Mouse (Mus musculus) heart, adult 11 months (tissue): ENCODE data around the gene Il33.

Experiments used
- DNase-seq: peaks from one replicate; pipeline ENCODE4 v3.0.0; 2022

Il33 gene

GRCm38 (mm10) chr19:29940239-29940638 lies 15.3 kb downstream of the Il33 start:
- DNase-seq = peak; percentile 95

DNA sequence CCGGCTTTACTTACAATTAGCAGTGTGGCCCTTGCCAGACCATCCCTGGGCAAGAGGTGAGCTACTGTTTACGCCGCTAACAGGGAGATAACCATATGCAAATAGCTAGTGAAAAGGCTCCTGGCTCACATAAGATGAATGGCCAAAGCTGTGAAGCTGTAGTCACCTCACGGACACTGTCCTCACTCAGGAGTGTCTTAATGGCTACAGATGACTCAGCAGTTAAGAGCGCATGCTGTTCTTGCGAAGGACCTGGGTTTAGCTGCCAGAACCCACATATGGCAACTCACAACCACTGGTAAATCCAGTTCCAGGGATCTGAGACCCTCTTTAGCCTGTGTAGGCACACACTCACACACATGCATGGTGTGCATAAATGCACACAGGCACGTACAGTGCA lies 16.3 kb downstream of the Il33 start:
- DNase-seq = peak; percentile 91

DNA sequence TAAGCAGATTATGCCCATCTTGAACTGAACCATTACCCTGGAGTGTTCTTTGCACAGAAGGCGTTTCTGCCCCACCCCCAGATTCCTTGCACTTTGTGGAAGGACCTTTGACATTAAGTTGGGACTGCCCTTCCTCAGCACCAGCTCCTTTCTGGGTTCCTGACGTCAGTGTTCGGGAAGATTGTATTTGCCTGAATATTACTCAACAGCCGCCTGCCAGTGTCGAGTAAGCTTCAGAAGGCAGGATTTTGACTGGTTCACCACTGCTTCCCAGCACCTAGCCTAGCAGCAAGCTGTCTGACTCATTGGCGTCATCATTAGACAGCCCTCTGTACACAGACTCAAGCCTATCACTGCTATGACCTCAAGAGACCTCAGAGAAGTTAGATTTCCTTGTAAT lies 17.4 kb downstream of the Il33 start:
- peak; percentile 85 for DNase-seq

DNA sequence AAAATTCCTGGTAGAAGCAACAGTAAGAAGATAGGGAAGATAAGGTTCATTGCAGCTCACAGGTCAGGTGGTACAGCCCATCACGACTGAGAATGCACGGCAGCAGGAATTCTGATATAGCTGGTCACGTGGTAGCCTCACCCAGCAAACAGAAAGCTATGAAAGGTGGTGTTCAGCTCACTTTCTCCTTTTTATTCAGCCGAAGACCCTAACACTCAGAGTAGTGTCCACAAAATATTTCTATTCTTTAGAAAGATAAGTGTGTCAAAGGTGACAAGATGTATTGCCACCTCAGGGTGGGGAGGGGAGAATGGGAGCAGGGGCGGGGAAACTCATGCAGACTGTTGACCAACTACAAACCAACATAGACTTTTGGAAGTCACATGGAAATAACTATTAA lies 19.5 kb downstream of the Il33 start:
- DNase-seq = peak; percentile 64

DNA sequence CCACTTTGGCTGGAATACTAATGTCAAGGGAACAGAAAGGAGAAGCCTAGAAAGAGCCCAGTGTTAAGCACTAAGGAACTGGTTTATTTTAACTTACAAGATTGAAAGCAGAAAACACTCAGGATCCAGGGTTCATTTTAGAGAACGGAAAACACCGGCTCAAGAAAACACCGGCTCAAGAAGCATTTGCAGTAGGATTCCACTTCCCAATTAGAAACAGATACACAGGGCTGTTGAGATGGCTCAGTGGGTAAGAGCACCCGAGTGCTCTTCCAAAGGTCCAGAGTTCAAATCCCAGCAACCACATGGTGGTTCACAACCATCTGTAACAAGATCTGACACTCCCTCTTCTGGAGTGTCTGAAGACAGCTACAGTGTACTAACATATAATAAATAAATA lies 20.0 kb downstream of the Il33 start:
- DNase-seq = peak; percentile 27

DNA sequence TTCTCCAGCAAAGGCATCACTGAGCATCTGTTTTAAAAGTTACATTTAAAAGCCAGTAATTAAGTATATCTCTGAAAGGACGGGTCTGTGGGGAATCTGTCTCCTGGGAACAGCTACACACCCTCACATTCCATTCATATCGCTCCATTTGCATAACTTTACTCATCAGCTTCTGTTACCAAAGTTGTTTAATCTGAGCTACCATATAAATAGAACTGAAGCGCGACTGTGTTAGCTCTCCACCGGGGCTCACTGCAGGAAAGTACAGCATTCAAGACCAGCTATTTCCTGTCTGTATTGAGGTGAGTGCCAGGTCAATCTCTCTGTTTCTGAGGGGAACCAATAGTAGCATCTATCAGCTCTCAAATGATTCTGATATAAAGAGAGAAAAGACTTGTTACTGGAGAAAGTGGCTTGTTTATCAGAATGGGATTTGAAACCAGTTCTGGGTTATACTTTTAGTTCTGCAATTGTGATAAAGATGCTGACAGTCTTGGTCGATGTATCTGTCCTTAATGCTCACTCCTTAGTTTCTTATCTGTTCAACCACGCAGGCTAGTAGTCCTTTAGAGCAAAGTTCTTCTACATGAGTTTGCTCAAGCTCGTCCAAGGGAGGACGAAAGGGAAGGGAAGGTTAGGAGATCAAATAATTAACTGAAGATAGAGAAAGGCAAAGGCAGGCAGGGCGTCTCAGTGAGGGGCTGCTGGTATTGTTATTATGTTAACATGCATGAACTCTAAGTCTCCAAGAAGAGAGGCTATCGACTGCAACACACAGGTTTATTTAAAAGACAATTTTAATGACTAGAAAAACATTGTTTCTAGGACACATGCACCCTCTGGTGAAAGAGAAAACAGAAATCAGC lies 20.9 kb downstream of the Il33 start:
- DNase-seq = peak; percentile 35

DNA sequence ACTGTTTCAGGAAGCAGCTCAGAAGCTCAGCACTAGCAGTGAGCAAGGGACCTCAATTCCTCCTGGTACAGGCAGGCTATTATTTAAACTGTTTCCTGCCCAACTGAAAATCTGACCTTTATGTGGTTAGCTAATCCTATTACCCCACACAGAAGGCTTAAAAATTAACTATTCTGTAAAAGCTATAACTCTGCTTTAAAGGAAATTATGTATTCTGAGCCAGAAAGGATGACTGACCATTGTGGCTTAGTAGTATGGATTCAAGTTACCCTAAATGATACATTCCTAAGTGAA lies 21.5 kb downstream of the Il33 start:
- no peak for DNase-seq

DNA sequence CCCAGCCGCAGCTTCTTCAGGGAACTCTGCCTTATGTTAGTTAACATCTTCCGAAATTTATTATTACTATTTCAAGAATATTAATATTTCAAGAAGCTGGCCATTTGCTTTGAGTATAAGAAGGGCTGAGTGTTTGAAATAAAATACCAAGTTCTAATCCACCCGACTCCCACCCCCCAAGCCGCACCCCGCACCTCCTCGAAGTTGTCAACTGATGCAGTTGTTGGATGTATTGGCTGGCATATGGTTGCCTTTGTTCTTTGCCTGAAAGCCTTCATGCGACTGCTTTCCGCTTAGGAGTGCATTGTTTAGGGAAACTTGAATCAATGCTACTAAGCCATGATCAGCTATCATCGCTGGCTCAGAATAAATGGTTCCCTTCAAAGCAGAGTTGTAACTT lies 22.1 kb downstream of the Il33 start:
- peak; percentile 75 for DNase-seq

DNA sequence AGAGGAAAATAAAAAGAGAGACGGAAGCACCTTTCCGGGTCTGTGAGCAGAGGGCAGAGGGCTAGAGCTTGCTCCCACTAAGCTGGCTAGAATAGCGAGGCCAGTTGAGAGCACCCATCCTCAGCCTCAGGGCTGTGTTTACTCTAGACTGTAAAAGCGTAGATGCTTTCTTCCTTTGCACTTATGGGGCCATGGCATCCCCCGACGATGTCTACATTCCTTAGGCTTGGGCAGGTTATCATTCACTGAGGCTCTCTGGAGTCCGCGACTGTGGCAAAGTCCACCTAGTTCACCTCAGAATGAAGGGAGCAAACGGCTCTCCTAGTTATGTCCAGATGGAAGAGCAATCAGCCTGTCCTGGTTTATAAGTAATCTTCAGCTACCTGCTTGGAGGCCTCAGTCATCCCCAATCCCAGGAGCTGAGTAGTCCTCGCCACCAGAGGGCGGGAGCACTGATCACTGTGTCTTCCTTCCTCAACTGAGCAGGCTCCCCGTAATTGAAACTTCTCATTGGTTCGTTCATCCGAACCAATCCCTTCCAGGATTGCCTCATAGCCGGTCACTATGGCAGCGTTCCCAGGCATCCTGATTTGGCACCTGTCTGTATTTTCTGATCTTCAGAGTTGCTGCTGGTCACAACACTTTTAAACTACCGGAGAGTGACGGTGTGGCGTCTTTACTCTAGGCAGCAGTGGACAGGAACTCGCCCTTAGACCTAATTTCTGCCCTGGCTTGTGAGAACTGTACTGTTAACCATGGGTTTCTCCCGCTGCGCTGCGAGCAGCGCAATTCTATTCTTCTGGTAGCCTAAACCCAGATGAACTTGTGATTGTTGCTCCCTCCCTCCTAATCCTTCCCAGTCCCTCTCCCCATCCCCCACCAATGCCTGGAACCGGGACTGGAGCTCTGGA lies 23.2 kb downstream of the Il33 start:
- peak; percentile 99 for DNase-seq

DNA sequence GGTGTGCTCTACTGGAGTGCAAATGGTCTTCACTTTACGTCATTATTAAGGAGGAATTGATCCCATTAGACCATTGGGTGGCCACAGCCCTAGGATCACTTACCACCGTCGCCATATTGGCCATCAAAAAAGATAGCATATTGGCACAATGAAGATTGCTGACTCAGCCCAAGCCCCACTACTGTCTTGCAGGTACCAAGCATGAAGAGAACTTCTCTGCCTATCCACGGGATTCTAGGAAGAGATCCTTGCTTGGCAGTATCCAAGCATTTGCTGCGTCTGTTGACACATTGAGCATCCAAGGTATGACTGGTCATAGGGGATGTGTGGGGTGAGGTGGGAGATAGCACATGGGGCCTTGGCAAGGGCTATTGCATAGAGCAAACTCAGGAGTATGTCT lies 27.6 kb downstream of the Il33 start:
- DNase-seq = peak; percentile 76

DNA sequence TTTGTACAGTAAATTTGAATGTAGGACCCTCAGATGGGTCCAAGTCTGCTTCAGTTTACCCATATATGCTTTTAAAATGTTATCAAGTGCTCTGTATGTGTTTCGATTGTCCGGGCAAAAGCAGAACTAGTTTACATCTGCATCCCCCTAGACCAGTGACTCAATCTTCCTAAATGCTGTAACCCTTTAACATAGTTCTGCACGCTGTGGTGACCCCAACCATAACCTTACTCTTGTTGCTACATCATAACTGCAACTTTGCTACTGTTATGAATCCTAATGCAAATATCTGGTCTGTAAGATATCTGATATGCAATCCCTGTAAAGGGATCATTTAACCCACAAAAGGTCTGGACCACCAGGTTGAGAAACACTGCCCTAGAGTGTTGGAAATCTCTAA lies 28.9 kb downstream of the Il33 start:
- DNase-seq = no peak

DNA sequence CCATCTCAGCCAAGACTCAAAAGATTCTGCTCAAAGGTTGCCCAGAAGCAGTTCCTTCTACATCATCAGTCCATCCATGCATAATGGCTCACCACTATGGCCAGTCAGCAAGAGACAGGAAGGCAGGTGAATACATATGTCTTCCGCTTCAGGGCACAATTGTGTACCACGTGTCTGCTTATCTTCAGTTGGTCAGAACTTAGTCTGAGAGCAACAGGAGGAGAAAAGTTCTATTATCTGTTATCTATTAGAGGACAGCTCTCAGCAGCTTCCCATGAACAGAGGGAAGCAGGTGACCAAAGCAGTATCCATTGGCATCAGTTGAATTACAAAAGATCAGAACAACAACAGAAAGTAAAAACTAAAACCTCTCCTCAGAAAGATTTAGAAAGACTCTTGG lies 30.5 kb downstream of the Il33 start:
- DNase-seq = peak; percentile 16

DNA sequence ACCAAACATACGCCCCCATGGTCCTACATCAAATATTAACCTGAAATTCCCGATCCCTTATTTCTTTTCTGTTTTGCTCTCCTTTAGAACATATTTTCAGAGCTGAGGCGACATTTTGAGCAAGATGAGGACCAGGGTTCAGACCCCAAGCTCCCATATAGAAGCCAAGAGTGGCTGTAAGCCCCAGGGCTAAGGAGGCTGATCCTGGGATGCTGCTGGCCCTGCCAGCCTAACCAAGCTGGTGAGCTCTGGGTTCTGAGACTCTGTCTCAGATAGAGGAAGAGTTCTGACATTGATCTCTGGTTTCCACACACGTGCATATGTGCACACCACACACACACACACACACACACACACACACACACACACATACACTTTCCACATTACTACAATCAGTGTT lies 36.0 kb downstream of the Il33 start:
- peak; percentile 71 for DNase-seq

GRCm38 (mm10) chr19:29961842-29962241 lies 36.9 kb downstream of the Il33 start:
- DNase-seq = peak; percentile 89

DNA sequence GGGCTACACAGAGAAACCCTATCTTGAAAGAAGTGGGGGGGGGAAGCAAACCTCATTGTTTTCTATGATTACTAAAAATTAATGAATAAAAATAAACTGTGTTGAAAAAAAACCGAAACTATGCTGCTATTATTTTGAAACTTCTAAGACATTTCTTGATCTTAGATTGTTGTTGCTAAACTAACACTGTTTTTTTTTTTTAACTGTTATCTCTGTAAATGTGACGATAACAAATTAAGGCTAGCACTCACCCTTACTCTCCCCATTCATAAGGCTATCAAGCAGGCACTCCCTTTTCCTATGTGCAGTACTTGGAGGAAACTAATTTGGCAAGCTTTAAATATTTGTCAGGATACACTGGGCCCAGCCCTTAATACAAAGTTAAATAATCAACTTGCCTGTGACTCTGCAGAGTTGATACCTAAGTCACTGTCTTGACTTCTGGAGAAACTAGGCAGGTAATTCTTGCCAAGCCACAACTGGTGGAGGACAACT lies 38.7 kb downstream of the Il33 start:
- DNase-seq = peak; percentile 44

GRCm38 (mm10) chr19:29967960-29968359 lies 43.0 kb downstream of the Il33 start:
- peak; percentile 27 for DNase-seq

- peak; percentile 98 for DNase-seq
These were observed 48.5 kb downstream of the Il33 start for GRCm38 (mm10) chr19:29973396-29973795.

DNA sequence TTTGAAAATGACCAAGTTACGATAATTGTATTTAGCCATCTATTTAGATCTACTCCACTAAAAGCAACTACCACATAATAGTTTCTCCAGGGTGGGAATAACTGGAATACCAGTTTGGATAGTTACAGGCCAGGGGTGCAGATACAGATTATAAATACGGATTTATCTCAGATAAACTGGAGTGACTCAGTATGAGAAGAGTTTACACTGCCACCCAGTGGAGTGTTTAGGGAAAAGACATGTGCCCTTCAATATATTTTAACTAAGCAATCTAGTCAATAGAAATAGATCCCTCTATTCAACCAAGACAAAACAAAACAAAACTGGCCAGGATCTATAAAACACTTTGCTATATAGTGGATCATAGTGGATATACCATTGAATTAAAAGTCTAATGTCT lies 53.9 kb downstream of the Il33 start:
- peak; percentile 49 for DNase-seq

GRCm38 (mm10) chr19:29979452-29980089 lies 54.7 kb downstream of the Il33 start:
- peak; percentile 37 for DNase-seq

DNA sequence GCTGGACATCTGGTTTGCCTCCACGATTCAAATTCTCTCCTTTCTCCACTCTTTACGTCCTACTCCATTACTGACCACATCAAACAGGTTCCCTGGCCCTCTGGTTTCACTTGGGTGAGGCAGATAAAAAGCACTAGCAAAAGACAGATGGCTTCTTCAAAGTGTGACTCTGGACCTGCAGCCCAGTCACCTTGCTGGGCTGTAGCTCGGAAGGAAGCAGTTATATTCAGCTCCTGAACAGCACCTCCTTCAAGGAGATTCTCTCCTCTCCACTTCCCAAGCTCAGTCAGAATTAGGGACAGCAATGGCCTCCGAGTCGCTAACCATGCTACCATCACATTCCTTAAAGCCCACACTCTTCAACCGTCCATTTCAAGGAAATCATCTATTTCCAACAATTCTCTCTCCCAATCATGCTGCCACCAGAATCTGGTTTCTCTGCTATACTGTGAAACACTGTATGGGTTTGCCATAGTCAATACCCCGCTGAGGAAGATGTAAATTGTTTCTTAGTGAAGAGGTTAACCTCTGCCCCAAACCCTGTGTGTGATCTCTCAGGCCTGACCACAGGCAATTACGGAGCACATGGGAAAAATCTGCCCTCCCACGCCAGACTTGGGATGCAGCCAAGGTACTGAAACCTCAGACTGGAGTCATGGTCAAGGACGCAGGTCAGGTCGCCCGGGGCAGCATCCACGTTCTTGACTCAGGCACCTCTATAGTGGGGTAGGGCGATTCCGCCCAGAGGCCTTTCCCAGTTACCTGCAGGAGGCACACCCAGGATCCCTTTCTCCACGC lies 59.5 kb downstream of the Il33 start:
- peak; percentile 89 for DNase-seq

- DNase-seq = peak; percentile 84
These were observed 61.7 kb downstream of the Il33 start for GRCm38 (mm10) chr19:29986464-29987091.
